Mouse (Mus musculus) forelimb bud, embryonic 11.5 days (tissue): ENCODE measurements at regions not wholly inside any gene's neighbourhood (a gene's known extent, or its start where the extent isn't known, plus 50 kb on each side); places are given as distances from the start of the nearest gene placed in this dataset.

Source experiments
- DNase-seq: peaks from one replicate; pipeline ENCODE4 v3.0.0-alpha.2; 2012; ENCODE audit warnings: low read depth, low spot score

- no peak for DNase-seq
These were observed 348.1 kb upstream of the Ubash3b start for GRCm38 (mm10) chr9:41509597-41509996.

- DNase-seq = no peak
These were observed 347.2 kb upstream of the Ubash3b start for GRCm38 (mm10) chr9:41508746-41509145.

GRCm38 (mm10) chr9:41498326-41498725 lies 336.8 kb upstream of the Ubash3b start:
- DNase-seq = no peak

- DNase-seq = no peak
These were observed 328.6 kb upstream of the Ubash3b start for GRCm38 (mm10) chr9:41490112-41490511.

GRCm38 (mm10) chr9:41488046-41488445 lies 326.5 kb upstream of the Ubash3b start:
- no peak for DNase-seq

GRCm38 (mm10) chr9:41483218-41483617 lies 321.7 kb upstream of the Ubash3b start:
- DNase-seq = no peak

- no peak for DNase-seq
These were observed 320.2 kb upstream of the Ubash3b start for GRCm38 (mm10) chr9:41481611-41482266.

- DNase-seq = no peak
These were observed 318.6 kb upstream of the Ubash3b start for GRCm38 (mm10) chr9:41479854-41480749.

- DNase-seq = no peak
These were observed 317.6 kb upstream of the Ubash3b start for GRCm38 (mm10) chr9:41479085-41479484.

- no peak for DNase-seq
These were observed 316.8 kb upstream of the Ubash3b start for GRCm38 (mm10) chr9:41478106-41478848.

GRCm38 (mm10) chr9:41475326-41475725 lies 313.8 kb upstream of the Ubash3b start:
- no peak for DNase-seq

- DNase-seq = no peak
These were observed 313.4 kb upstream of the Ubash3b start for GRCm38 (mm10) chr9:41474945-41475297.

GRCm38 (mm10) chr9:41474244-41474944 lies 312.9 kb upstream of the Ubash3b start:
- DNase-seq = peak; percentile 88

- DNase-seq = no peak
These were observed 312.0 kb upstream of the Ubash3b start for GRCm38 (mm10) chr9:41473506-41473905.

GRCm38 (mm10) chr9:41471345-41471744 lies 309.8 kb upstream of the Ubash3b start:
- DNase-seq = no peak

GRCm38 (mm10) chr9:41470010-41470409 lies 308.5 kb upstream of the Ubash3b start:
- no peak for DNase-seq

- no peak for DNase-seq
These were observed 307.9 kb upstream of the Ubash3b start for GRCm38 (mm10) chr9:41469414-41469813.

- DNase-seq = no peak
These were observed 302.7 kb upstream of the Ubash3b start for GRCm38 (mm10) chr9:41464057-41464685.

GRCm38 (mm10) chr9:41461742-41462141 lies 300.2 kb upstream of the Ubash3b start:
- DNase-seq = peak; percentile 87

- DNase-seq = no peak
These were observed 299.2 kb upstream of the Ubash3b start for GRCm38 (mm10) chr9:41460709-41461108.

GRCm38 (mm10) chr9:41457003-41457402 lies 295.5 kb upstream of the Ubash3b start:
- no peak for DNase-seq
